Comparison of ENCODE assay signal across 7 mouse cellular contexts in the genomic region with DNA sequence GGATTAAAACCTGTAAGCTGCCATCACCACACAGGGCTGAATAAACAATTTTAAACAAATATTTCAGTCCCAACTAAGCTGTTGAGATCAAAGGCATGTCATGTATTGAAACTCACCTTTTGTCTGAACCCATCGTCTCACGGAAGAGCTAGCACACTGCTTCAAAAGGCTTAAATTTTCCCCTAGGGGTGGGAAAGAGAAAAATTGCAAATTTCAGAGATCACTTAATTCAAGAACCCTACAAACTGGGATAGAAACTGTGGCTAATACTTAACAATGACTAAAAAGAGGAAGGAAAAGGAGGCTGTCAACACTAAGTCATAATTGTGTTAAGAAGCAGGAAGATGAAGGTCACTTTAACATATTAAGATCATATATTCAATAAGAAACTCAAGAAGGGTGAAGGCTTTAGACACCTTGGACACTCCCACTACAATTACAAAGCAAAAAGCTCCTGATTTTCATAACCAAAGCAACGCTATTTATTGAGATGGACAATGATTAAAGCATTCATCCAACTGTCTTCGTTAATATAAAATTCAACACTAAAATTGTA. TPM values are rescaled to one million over a fixed set of nuclear protein-coding genes. Genes with fewer than 3 reads are reported as not detected.
DNase-seq lines count a peak whose midpoint lies in the region; ATAC-seq and TF ChIP-seq lines count a peak whose summit lies in the region.

No protein-coding gene starts in this region.

- 13% methylated on average over 4 of the region's 4 CpGs for WGBS in embryonic facial prominence, embryonic 14.5 days
- 32% methylated on average over 4 of the region's 4 CpGs for WGBS in limb, embryonic 12.5 days
- WGBS in stomach, postnatal 0 days: 8% methylated on average over 4 of the region's 4 CpGs

- H3K27me3 ChIP-seq in embryonic facial prominence, embryonic 14.5 days (replicated peaks; ENCODE audit: control insufficient read depth, insufficient read depth, low read length): no peaks in the 10 kb centered on the region
- H3K27me3 ChIP-seq in limb, embryonic 12.5 days: no peaks in the 10 kb centered on the region
- no peaks in the 10 kb centered on the region for H3K27me3 ChIP-seq in stomach, postnatal 0 days (ENCODE audit: control insufficient read depth, insufficient read depth, low read length)

- no peak for TF ChIP-seq EP300 in stomach, postnatal 0 days (optimal IDR thresholded peaks at IDR 0.05)

- peak; percentile 19; the same call in 1 of the 2 replicates for TF ChIP-seq CTCF in stomach, postnatal 0 days (IDR thresholded peaks at IDR 0.05; ENCODE audit: low read depth)

- ATAC-seq in embryonic facial prominence, embryonic 14.5 days (ENCODE audit: low read depth): no peak
- no peak for ATAC-seq in limb, embryonic 12.5 days (ENCODE audit: insufficient number of reproducible peaks, insufficient read depth, low FRiP score, low TSS enrichment, low read depth)
- ATAC-seq in stomach, postnatal 0 days (ENCODE audit: low FRiP score, low TSS enrichment): no peak

- H3K27ac ChIP-seq in embryonic facial prominence, embryonic 14.5 days (replicated peaks; ENCODE audit: low read depth, low read length): no peak overlapping the region
- H3K27ac ChIP-seq in limb, embryonic 12.5 days: no peak overlapping the region
- H3K27ac ChIP-seq in stomach, postnatal 0 days (replicated peaks): no peak overlapping the region

- DNase-seq in retina, postnatal 1 day: peak; percentile 6
- DNase-seq in retina, embryonic 14.5 days (ENCODE audit: low spot score): no peak
- DNase-seq in embryonic facial prominence, embryonic 14.5 days (ENCODE audit: low spot score): peak; percentile 24
- DNase-seq in stomach, postnatal 0 days (ENCODE audit: low spot score): no peak
- no peak for DNase-seq in left cerebral cortex, postnatal 25 days (ENCODE audit: low spot score in 2 of 2)
- DNase-seq in cerebellum, postnatal 4 days (ENCODE audit: low spot score in 2 of 2): no peak

- peaks cover 70% of the 10 kb centered on the region for H3K36me3 ChIP-seq in embryonic facial prominence, embryonic 14.5 days (ENCODE audit: control insufficient read depth, insufficient read depth, low read length)
- H3K36me3 ChIP-seq in limb, embryonic 12.5 days: peaks cover 70% of the 10 kb centered on the region
- H3K36me3 ChIP-seq in stomach, postnatal 0 days (ENCODE audit: control insufficient read depth, insufficient read depth, low read length): peaks cover 24% of the 10 kb centered on the region

- peak overlapping the region; percentile 100 for H3K4me3 ChIP-seq in embryonic facial prominence, embryonic 14.5 days (ENCODE audit: low read depth, low read length)
- peak overlapping the region; percentile 94 for H3K4me3 ChIP-seq in limb, embryonic 12.5 days (replicated peaks)
- H3K4me3 ChIP-seq in stomach, postnatal 0 days (ENCODE audit: low read depth, low read length): peak overlapping the region; percentile 97

- H3K9ac ChIP-seq in embryonic facial prominence, embryonic 14.5 days (ENCODE audit: low read depth, low read length): peak overlapping the region; percentile 100
- H3K9ac ChIP-seq in limb, embryonic 12.5 days (replicated peaks): peak overlapping the region; percentile 98
- no peak overlapping the region; the same call in 1 of the 2 replicates for H3K9ac ChIP-seq in stomach, postnatal 0 days (ENCODE audit: low read length)

- H3K4me1 ChIP-seq in embryonic facial prominence, embryonic 14.5 days (ENCODE audit: control insufficient read depth, insufficient read depth, low read length): peaks cover 11% of the 10 kb centered on the region; the same call in 1 of the 2 replicates
- peaks cover 10% of the 10 kb centered on the region for H3K4me1 ChIP-seq in limb, embryonic 12.5 days (replicated peaks)
- no peaks in the 10 kb centered on the region for H3K4me1 ChIP-seq in stomach, postnatal 0 days (replicated peaks; ENCODE audit: control insufficient read depth, insufficient read depth)

- intact Hi-C loops in left cerebral cortex, postnatal 25 days (cut with DNase I): no loop called here

- peak overlapping the region; percentile 82 for H3K4me2 ChIP-seq in embryonic facial prominence, embryonic 14.5 days (ENCODE audit: low read depth, low read length)
- H3K4me2 ChIP-seq in limb, embryonic 12.5 days: peak overlapping the region; percentile 71
- H3K4me2 ChIP-seq in stomach, postnatal 0 days (replicated peaks; ENCODE audit: low read depth): peak overlapping the region; percentile 75

- no peaks in the 10 kb centered on the region for H3K9me3 ChIP-seq in embryonic facial prominence, embryonic 14.5 days (ENCODE audit: control insufficient read depth, low read length)
- no peaks in the 10 kb centered on the region for H3K9me3 ChIP-seq in limb, embryonic 12.5 days
- no peaks in the 10 kb centered on the region for H3K9me3 ChIP-seq in stomach, postnatal 0 days (ENCODE audit: control insufficient read depth, low read length)

RNA-seq across cellular contexts. Expression of a gene that starts 1.3 kb away (rescaled TPM):
- polyA plus RNA-seq in embryonic facial prominence, embryonic 14.5 days (2014; fragmentation: Nextera tagmentation; extraction: Ambion mirVana): 145 and 159 TPM in 2 replicates
- 232 and 239 TPM in 2 replicates for polyA plus RNA-seq in limb, embryonic 12.5 days (2016; fragmentation: Nextera tagmentation; extraction: Ambion mirVana)
- 60.2 and 67.3 TPM in 2 replicates for polyA plus RNA-seq in stomach, postnatal 0 days (2015; fragmentation: Nextera tagmentation; extraction: Ambion mirVana)
- 100 to 1,000 TPM; 122 to 155 TPM for total RNA-seq in left cerebral cortex, postnatal 25 days (2021)

RNA-seq across cellular contexts. Expression of a gene that starts 59.2 kb away (rescaled TPM):
- 32.8 and 36.9 TPM in 2 replicates for polyA plus RNA-seq in embryonic facial prominence, embryonic 14.5 days (2014; fragmentation: Nextera tagmentation; extraction: Ambion mirVana)
- 47.6 and 53.5 TPM in 2 replicates for polyA plus RNA-seq in limb, embryonic 12.5 days (2016; fragmentation: Nextera tagmentation; extraction: Ambion mirVana)
- 11.7 and 15.1 TPM in 2 replicates for polyA plus RNA-seq in stomach, postnatal 0 days (2015; fragmentation: Nextera tagmentation; extraction: Ambion mirVana)
- total RNA-seq in left cerebral cortex, postnatal 25 days (2021): 10 to 100 TPM; 16.6 to 17.8 TPM

Comparison
In these comparisons a context has a peak if more than half of its experiments do, and no peak if none do; other contexts are left out.
1. DNase-seq: peak in retina, postnatal 1 day (single experiment) and embryonic facial prominence, embryonic 14.5 days (single experiment); none in retina, embryonic 14.5 days (single experiment), stomach, postnatal 0 days (single experiment), left cerebral cortex, postnatal 25 days (0 of 2) and cerebellum, postnatal 4 days (0 of 2).
2. Peak in every context shown above with its lines, with median percentiles within 50 percentile points of each other: H3K4me2 ChIP-seq and H3K4me3 ChIP-seq.